Mouse (Mus musculus) thymus, adult 18-20 months (tissue): ENCODE results near the gene Vwa8.

Source experiments
- DNase-seq, 2 experiments: peaks; one replicate each; pipeline ENCODE4 v3.0.0; 2022; ENCODE audit warnings: mixed read lengths in 2 of 2

Vwa8 gene

DNA sequence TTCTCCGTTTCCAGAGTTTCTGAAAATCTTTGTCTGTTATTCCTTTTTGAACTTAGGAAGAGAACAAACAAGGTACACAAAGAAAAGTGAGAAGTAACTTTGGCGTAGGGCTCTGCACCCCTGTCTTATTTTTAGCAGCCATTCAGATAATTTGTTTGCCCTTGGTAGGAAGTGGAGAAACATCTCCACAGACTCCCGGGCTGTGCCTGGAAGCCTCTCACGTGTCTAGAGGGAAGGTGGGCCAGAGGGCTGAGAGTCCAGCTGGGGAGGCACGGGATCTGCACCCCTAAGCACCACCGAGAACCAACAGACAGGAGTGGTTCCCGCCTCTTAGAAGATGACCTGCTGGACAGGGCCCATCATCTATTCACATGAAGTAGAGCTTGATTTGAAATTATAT, 302.9 kb downstream of the Vwa8 start:
- no peak for DNase-seq

GRCm38 (mm10) chr14:79153896-79154295, 305.0 kb downstream of the Vwa8 start:
- DNase-seq, result peak; percentile 26 to 62

DNA sequence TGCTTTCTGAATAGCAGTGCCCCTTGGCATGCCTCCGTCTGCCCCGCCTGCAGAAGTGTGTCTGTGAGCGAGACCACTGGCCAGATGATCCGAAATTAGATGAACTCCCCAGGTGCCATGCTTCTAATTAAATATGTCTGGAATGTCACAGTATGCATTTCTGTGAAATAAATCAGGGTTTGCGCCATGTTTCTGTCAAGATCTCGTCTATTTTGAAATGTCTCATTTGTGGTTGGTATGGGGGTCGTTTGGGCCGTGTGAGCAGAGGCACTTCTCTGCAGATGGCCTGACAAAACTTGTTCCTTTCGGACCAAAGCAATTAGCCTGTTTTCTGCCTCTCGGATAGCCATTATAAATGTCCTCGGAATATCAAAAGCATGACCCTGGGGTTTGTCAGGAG, 306.1 kb downstream of the Vwa8 start:
- no peak for DNase-seq

GRCm38 (mm10) chr14:79156526-79157411, 307.9 kb downstream of the Vwa8 start:
- no peak for DNase-seq

- no peak for DNase-seq
These were observed 308.8 kb downstream of the Vwa8 start for GRCm38 (mm10) chr14:79157451-79158218.

DNA sequence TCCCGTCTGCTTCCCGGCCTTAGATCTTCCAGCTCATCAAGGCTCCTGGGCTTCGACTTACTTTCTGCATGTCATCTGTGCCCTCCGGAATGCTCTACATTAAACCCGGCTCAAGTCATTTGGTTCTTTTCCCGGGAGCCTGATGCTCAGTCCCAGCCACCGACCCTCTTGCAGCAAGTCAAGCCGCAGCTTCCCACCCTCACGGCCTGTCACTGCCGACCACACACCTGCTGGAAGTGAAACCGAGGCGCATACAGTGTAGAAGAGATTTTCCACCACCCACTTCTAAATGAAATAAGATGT, 309.3 kb downstream of the Vwa8 start:
- DNase-seq, result no peak

- no peak for DNase-seq
These were observed 309.9 kb downstream of the Vwa8 start for GRCm38 (mm10) chr14:79158673-79159200.

DNA sequence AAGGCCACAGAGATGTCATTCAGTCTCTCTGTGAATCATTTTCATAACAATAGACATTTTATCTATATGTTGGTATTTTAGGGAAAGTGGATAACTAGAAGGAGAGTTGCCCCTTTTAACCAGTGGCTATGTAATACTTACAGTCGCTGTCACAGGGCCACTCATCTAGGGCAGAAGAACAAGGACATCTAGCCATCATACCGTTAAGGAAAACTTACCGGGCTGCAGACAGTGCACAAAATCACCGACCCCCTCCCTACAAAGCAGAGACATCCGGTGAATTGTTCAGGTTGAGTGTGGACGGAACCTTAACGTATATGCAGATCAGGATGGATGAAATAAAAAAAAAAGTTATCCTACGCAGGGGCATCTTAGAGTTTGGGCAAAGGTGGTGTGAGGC, 310.6 kb downstream of the Vwa8 start:
- no peak for DNase-seq

GRCm38 (mm10) chr14:79160486-79160885, 311.6 kb downstream of the Vwa8 start:
- DNase-seq, result no peak

- DNase-seq, result no peak
These were observed 312.1 kb downstream of the Vwa8 start for GRCm38 (mm10) chr14:79160966-79161365.

DNA sequence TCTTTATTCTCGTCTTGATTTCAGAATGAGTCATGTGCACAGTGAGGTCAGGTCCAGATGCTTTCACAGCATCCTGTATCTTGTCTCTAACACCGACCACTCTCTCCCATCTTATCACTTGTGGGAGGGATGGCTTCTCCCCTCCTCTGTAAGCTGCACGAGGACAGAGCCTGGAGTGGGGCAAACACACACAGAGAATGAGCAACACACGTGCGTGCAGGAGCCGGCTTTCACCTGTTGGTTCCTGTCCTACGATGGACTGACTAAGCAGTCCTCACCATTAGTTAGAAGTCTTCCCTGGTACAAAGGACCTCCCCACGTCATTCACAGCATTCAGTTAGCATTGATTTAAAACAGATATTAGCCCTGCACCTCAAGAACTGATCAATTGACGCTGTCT, 312.9 kb downstream of the Vwa8 start:
- DNase-seq, result no peak

DNA sequence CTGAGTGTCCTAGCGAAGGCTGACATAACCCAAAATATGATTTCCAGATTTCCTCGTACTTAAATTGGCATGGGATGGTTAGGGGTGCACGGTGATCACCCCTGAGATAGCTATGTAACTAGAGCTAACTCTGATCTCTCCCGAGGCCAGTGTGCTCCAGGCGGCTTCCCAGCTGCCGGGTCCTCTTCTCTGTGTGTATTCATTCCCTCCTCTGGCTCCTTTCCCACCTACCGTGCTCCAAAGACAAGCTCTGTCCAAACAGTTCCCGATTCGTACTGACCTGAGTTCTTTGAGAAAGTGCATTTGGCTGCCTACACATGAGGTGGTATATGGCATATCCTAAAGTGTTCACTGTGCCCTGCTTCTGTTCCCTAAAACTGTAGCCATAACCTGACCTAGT, 313.8 kb downstream of the Vwa8 start:
- DNase-seq, result no peak

GRCm38 (mm10) chr14:79164334-79164733, 315.5 kb downstream of the Vwa8 start:
- DNase-seq, result no peak

DNA sequence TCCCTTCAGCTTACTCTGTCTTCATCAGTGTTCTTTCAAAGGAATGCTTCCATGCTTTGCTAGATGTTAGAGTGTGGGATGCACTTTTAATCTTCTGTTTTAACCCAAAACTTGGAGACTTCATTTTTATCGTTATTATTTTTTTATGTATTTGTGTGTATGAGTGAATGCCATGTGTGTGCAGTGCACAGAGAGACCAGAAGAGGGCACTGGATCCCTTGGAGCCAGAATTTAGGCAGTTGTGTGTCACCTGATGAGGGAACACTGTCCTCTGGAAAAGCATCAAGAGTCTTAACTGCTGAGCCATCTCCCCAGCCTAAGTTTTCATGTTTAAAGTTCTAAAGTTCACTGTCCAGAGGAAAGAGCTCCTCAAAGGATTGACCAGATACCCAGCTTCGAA, 316.1 kb downstream of the Vwa8 start:
- peak in 1 of 2 experiments; percentile 30 for DNase-seq

DNA sequence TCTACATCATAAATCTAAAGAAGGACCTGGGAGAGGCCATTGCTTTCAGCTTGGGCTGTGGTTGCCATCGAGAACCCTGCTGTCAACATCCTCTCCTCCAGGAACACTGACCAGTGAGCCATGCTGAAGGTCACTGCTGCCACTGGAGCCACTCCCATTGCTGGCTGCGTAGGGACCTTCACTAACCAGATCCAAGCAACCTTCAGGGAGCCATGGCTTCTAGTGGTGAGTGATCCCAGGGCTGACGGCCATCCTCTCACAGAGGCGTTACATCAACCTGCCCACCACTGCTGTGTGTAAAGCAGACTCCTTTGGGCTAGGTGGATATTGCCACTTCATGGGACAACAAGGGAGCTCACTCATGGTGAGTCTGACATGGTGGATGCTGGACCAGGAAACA, 325.7 kb downstream of the Vwa8 start:
- DNase-seq, result no peak

DNA sequence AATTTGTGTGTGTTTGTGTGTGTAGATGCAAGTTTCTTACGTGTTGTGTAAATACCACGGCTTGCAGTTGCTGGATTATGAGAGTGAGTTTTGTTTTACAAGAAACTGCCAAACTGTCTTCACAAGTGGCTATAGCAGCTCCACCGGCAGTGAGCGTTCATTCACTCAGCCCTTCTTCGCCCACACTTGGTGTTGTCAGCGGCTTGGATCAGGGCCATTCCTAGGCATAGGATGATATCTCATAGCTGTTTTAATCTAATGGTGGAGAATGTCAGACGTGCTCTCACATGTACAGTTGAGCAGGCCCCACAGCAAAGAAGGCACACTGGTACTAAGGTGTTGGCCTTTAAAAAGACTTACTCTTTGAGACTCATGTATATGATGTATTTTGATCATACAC, 328.9 kb downstream of the Vwa8 start:
- no peak for DNase-seq

DNA sequence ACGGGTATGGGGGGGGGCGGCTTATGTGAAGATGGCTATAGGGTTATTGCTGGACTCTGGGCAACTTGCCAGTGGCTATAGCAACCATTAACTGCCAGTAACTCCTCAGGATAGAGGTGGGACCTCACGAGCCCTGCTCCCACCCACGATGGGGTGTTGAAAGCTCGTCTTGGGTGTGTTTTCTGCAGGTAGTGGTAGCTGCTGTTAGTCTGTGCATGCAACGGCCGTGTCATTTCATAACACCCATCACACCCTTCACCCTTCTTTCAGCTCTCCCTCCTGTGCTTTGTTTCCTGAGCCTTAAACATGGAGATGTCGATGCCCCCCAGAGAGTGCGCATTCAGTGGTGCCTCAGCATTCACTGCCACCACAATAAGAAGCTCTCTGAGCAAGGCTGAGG, 329.4 kb downstream of the Vwa8 start:
- no peak for DNase-seq

DNA sequence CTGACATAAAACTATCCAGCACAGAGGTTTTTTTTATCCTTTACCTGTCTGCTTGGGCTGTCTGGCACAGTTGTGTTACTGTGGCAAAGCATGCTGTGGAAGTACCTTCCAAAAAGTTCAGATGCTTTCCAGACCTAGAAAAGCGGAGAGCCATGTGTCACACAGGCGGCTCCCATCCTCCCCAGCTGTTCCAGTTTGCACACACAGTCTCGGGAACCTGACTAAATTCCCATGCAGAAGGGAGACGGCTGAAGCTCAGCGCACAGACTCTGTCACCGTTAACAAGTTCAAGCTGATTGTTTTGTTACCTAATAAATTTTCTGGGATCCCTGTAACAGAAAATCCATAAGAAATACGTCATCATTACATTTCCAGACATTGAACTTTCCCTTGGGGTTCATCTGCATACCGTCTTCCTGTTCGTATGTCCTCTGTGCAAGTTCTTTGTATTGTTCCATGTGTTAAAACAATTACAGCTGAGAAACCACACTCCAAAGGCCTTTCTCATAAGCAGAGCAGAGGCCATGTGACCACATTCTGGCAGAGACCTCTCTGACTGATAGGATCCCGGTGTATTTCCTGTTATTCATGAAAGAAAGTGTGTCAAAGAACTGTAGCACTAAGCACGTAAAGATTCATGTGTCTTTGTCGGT, 331.4 kb downstream of the Vwa8 start:
- peak in 1 of 2 experiments; percentile 58 for DNase-seq

GRCm38 (mm10) chr14:79181748-79182147, 332.9 kb downstream of the Vwa8 start:
- DNase-seq, result no peak

DNA sequence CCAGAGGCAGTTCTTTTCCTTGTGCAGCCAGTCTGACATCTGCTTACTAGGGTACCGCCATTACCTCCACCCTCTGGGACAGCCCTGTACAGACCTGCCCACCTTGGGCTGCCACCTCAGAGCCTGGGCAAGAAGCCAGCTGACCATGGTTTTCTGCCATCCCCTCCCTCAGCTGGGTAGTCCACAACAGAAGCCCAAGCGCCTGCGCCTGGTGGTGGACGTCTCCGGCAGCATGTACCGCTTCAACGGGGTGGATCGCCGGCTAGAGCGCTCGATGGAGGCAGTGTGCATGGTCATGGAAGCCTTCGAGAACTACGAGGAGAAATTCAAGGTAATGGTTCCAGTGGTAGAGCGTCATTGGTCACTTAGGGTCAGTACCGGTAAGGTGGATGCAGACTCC, 333.9 kb downstream of the Vwa8 start:
- no peak for DNase-seq

DNA sequence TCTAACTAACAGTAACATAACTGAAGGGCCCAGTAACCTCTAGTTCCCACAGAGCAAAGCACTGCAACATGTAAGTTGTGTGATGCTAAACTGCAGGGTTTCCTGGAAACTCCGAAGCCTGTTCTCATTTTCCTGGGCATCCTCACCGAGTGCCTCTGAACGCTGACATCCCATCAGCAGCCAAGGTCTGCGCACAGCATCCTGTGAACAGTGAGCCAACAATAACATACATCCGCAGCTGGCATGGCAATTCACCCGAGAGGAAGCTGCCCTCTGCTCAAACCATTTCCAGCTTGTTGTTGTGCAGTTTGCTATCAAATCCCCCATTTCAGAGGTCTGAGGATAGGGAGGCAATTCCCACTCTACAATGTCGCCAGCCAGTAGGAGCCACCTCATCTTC, 334.4 kb downstream of the Vwa8 start:
- DNase-seq, result no peak

GRCm38 (mm10) chr14:79184071-79184470, 335.2 kb downstream of the Vwa8 start:
- no peak for DNase-seq

DNA sequence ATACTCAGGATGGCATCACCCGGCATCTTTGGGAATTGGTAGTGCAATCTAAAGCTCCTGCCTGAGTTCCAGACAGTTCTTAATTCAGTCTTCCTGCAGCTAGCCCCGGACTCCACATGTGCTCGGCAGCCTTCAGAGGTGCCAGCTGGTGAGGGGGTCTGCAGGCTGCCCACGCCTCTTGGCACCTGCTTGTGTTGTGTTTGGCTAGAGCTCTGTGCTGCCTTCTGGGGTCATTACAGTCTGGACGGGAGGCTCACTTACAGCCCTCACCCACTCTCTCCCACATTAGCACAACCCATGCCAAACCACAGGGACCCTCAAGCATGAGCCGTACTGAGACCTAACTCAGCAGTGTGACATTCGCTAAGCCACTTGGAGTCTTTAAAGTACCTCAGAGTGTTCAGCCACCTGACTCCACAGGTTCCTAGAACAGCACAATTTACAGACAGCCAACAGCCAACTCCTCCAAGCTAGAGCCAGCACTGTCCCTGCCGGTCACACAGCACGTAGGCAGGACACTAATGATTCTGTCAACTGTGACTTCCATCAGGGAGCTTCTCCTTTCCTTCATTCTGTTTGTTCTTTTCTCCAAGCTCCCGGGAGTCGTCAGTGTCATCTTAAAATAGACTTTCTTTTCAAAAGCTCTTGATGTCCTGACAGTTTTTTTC, 336.3 kb downstream of the Vwa8 start:
- DNase-seq, result no peak
